Mouse (Mus musculus): ENCODE measurements around the gene Ssbp4. TPM values are rescaled to one million over a fixed set of nuclear protein-coding genes. Genes with fewer than 3 reads are reported as not detected.

The Ssbp4 gene
- polyA plus RNA-seq, 1 experiment from 2014 or later: 32.5 TPM

DNA sequence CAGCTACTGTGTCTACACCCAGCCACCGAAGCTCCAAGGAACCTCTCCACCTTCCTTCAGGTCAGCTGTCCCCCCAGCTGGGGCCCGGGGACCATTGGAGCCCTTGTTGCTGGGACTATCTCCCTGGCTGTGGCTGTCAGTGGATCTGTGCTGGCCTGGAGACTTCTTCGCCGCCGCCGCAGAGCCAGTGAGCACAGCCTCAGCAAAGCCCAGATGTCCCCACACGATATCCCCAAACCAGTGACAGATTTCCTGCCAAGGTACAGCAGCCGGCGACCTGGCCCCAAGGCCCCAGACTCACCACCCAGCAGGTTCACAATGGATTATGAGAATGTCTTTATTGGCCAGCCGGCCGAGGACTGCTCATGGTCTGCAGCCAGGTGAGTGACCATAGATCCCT is 9.3 kb upstream of the Ssbp4 start:
- 39% methylated on average over 11 of the region's 11 CpGs for WGBS (ENCODE audit: insufficient replicate concordance)
- peak overlapping the region; percentile 16 for H3K4me3 ChIP-seq (ENCODE audit: low read depth, low read length)
- ATAC-seq: no peak; the same call in 1 of the 2 replicates
- peak overlapping the region; percentile 49 for H3K9ac ChIP-seq (replicated peaks)
- H3K27ac ChIP-seq (ENCODE audit: low read depth): peak overlapping the region; percentile 83
- no peaks in the 10 kb centered on the region for H3K27me3 ChIP-seq (ENCODE audit: insufficient read depth, low read length)
- no peaks in the 10 kb centered on the region for H3K36me3 ChIP-seq (replicated peaks; ENCODE audit: insufficient read depth, low read length)
- H3K4me2 ChIP-seq (ENCODE audit: low read depth, low read length): peak overlapping the region; percentile 51
- peak; percentile 33 for DNase-seq
- no peaks in the 10 kb centered on the region for H3K9me3 ChIP-seq (ENCODE audit: low read length)
- TF ChIP-seq EP300 (IDR thresholded peaks at IDR 0.05; ENCODE audit: low read depth) (no peak), CTCF (IDR thresholded peaks at IDR 0.05; ENCODE audit: low read depth) (no peak)
- H3K4me1 ChIP-seq (ENCODE audit: insufficient read depth): peaks cover 38% of the 10 kb centered on the region

DNA sequence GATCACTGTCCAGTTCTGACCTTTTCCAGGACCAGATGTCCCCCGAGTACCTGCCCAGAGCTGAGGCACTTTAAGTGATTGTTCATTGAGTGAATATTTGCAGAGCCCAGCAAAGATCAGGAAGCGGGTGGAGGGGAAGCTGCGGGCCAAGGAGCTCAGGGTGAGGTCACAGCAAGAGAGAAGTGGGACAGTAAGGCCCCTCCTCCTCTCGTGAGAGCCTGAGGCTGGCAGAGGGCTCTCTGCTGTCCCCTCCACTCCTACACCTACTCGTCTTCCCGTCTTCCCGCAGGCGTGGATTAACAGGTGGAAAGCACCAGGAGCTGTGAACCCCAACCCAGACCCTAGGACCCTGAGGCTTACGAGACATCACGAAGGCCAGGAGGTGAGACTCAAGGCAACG is 8.0 kb upstream of the Ssbp4 start:
- DNase-seq: no peak
- H3K36me3 ChIP-seq (replicated peaks; ENCODE audit: insufficient read depth, low read length): no peaks in the 10 kb centered on the region
- 30% methylated on average over 11 of the region's 11 CpGs for WGBS (ENCODE audit: insufficient replicate concordance)
- peak overlapping the region; percentile 83 for H3K27ac ChIP-seq (ENCODE audit: low read depth)
- H3K4me1 ChIP-seq (ENCODE audit: insufficient read depth): peaks cover 33% of the 10 kb centered on the region
- no peaks in the 10 kb centered on the region for H3K9me3 ChIP-seq (ENCODE audit: low read length)
- no peak for ATAC-seq
- 0 out of 2 replicates have a peak overlapping the region, but pooled peaks have one; percentile 17 for H3K9ac ChIP-seq (replicated peaks)
- peak overlapping the region; percentile 24; the same call in 1 of the 2 replicates for H3K4me2 ChIP-seq (ENCODE audit: low read depth, low read length)
- peak overlapping the region; percentile 16 for H3K4me3 ChIP-seq (ENCODE audit: low read depth, low read length)
- no peaks in the 10 kb centered on the region for H3K27me3 ChIP-seq (ENCODE audit: insufficient read depth, low read length)
- TF ChIP-seq CTCF (IDR thresholded peaks at IDR 0.05; ENCODE audit: low read depth) (no peak), EP300 (IDR thresholded peaks at IDR 0.05; ENCODE audit: low read depth) (no peak)

DNA sequence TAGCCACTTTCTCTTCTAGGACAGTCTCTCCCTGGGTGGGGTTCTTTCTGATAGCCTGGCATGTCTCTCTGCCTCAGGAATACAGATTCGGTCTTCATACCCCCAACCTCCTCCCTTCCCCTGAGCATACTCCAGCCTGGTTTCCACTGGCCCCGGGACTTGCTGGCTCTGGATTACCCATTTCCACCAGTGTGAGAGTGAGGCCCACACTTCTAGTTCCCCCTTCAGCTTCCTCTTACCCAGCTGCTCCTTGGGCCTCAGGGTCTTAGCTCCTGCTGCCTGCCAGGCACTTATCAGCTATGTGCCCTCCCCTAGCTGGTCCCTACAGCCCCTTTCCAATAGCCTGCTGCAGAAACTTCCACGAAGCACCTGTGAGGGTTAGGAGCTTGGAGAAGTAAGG is 7.2 kb upstream of the Ssbp4 start, which contains the start of gene Lrrc25:
Gene Lrrc25, plus strand, starts transcription at position 262 of the 400 bp plus-strand sequence.
- Histone ChIP-seq H3K27ac (ENCODE audit: low read depth) (peak within 1 kb of the TSS; percentile 83), H3K9ac (replicated peaks) (peak within 1 kb of the TSS; percentile 21; the same call in 1 of the 2 replicates), H3K9me3 (ENCODE audit: low read length) (no peaks in the 10 kb centered on the region), H3K4me1 (ENCODE audit: insufficient read depth) (peaks cover 35% of the 10 kb centered on the region), H3K4me2 (ENCODE audit: low read depth, low read length) (peak within 1 kb of the TSS; percentile 51), H3K27me3 (ENCODE audit: insufficient read depth, low read length) (no peaks in the 10 kb centered on the region), H3K36me3 (replicated peaks; ENCODE audit: insufficient read depth, low read length) (no peaks in the 10 kb centered on the region), H3K4me3 (ENCODE audit: low read depth, low read length) (peak within 1 kb of the TSS; percentile 16)
- WGBS (ENCODE audit: insufficient replicate concordance): 26% methylated on average over 3 of the region's 3 CpGs
- DNase-seq: no peak
- TF ChIP-seq EP300 (IDR thresholded peaks at IDR 0.05; ENCODE audit: low read depth) (no peak), CTCF (IDR thresholded peaks at IDR 0.05; ENCODE audit: low read depth) (no peak)
- ATAC-seq: no peak

DNA sequence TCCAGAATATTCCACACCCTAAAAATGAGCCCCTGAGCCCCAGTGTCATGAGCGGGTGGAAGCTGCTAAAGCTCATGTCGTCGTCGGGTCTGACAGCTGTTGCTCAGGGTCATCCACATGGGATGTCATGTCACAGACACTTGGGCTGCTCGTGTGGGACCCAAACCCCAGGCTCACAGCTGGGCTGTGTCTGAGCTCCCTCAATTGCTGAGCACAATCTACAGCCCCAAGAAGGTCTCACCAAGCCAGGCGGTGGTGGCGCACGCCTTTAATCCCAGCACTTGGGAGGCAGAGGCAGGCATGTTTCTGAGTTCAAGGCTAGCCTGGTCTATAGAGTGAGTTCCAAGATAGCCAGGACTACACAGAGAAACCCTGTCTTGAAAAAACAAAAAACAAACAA is 6.6 kb upstream of the Ssbp4 start:
- no peaks in the 10 kb centered on the region for H3K9me3 ChIP-seq (ENCODE audit: low read length)
- H3K27me3 ChIP-seq (ENCODE audit: insufficient read depth, low read length): no peaks in the 10 kb centered on the region
- H3K9ac ChIP-seq (replicated peaks): no peak overlapping the region
- 89% methylated on average over 8 of the region's 8 CpGs for whole genome bisulfite sequencing (ENCODE audit: insufficient replicate concordance)
- H3K36me3 ChIP-seq (replicated peaks; ENCODE audit: insufficient read depth, low read length): no peaks in the 10 kb centered on the region
- TF ChIP-seq CTCF (IDR thresholded peaks at IDR 0.05; ENCODE audit: low read depth) (no peak), EP300 (IDR thresholded peaks at IDR 0.05; ENCODE audit: low read depth) (no peak)
- peak overlapping the region; percentile 83 for H3K27ac ChIP-seq (ENCODE audit: low read depth)
- H3K4me3 ChIP-seq (ENCODE audit: low read depth, low read length): no peak overlapping the region
- ATAC-seq (no peak), DNase-seq (no peak)
- peaks cover 41% of the 10 kb centered on the region for H3K4me1 ChIP-seq (ENCODE audit: insufficient read depth)
- no peak overlapping the region for H3K4me2 ChIP-seq (ENCODE audit: low read depth, low read length)

DNA sequence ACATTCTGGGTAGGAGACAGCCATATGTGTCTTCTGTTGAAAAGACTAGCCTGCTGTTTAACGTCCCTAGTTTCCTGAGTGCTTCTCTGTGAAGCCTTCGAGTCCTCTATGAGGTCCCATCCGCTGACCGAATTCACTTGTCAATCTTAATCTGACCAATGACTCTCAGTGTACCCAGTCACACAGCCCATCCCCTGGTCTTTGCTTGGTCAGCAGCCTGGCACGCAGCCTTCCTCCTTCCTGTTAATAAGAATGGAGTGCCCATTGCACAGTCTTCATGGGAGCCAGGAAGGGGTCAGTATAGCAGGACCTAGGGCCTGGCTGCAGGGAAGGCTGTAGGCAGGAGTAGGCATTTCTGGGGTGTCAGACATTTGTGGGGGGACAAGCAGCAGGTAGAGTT is 5.8 kb upstream of the Ssbp4 start:
- H3K4me1 ChIP-seq (ENCODE audit: insufficient read depth): peaks cover 49% of the 10 kb centered on the region
- peak overlapping the region; percentile 83 for H3K27ac ChIP-seq (ENCODE audit: low read depth)
- no peak for DNase-seq

DNA sequence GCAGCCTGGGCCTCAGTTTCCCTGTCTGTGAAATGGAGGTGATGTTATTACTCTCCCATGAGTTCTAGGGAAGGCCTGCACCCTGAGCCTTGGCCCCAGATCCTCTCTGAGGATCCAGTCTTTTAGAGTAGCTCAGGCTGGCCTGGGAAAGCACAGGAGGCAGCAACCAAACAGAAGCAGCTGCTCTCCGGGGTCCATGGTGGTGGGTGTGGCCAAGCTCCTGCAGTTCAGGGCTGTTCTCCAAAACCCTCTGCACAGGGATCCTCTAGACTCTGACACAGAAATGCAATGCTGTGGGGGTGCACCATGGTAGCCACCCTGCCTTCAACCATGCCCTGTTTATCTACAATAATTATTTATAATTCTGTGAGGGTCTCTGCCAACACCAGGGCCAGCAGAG is 5.1 kb upstream of the Ssbp4 start:
- Histone ChIP-seq H3K4me2 (ENCODE audit: low read depth, low read length) (no peak overlapping the region), H3K36me3 (replicated peaks; ENCODE audit: insufficient read depth, low read length) (no peaks in the 10 kb centered on the region), H3K9me3 (ENCODE audit: low read length) (no peaks in the 10 kb centered on the region), H3K27me3 (ENCODE audit: insufficient read depth, low read length) (peaks cover 3% of the 10 kb centered on the region; the same call in 1 of the 2 replicates), H3K4me1 (ENCODE audit: insufficient read depth) (peaks cover 51% of the 10 kb centered on the region), H3K27ac (ENCODE audit: low read depth) (no peak overlapping the region), H3K4me3 (ENCODE audit: low read depth, low read length) (no peak overlapping the region), H3K9ac (replicated peaks) (no peak overlapping the region)
- whole genome bisulfite sequencing (ENCODE audit: insufficient replicate concordance): 21% methylated on average over 1 of the region's 1 CpGs
- no peak for DNase-seq
- no peak for ATAC-seq
- TF ChIP-seq EP300 (IDR thresholded peaks at IDR 0.05; ENCODE audit: low read depth) (no peak), CTCF (IDR thresholded peaks at IDR 0.05; ENCODE audit: low read depth) (no peak)

More for the DNA sequence above, 5.8 kb upstream of the Ssbp4 start:
- Histone ChIP-seq H3K4me2 (ENCODE audit: low read depth, low read length) (no peak overlapping the region), H3K36me3 (replicated peaks; ENCODE audit: insufficient read depth, low read length) (no peaks in the 10 kb centered on the region), H3K9me3 (ENCODE audit: low read length) (no peaks in the 10 kb centered on the region), H3K9ac (replicated peaks) (no peak overlapping the region), H3K27me3 (ENCODE audit: insufficient read depth, low read length) (no peaks in the 10 kb centered on the region), H3K4me3 (ENCODE audit: low read depth, low read length) (no peak overlapping the region)
- WGBS (ENCODE audit: insufficient replicate concordance): 49% methylated on average over 5 of the region's 5 CpGs
- TF ChIP-seq CTCF (IDR thresholded peaks at IDR 0.05; ENCODE audit: low read depth) (no peak), EP300 (IDR thresholded peaks at IDR 0.05; ENCODE audit: low read depth) (no peak)
- ATAC-seq: no peak
